Mouse (Mus musculus) liver, embryonic 13.5 days (tissue): ENCODE data around the gene Fancd2os. TPM values are rescaled to one million over a fixed set of nuclear protein-coding genes. Genes with fewer than 3 reads are reported as not detected.

Experiments
- ATAC-seq: fragments of 200-750 bp; cut with Nextera tagmentation; 2 replicates; pipeline ENCODE4 v1.8.0; 2017; ENCODE audit warnings: low read depth, mild to moderate bottlenecking, moderate number of reproducible peaks, moderate library complexity
- DNase-seq: peaks from one replicate; pipeline ENCODE4 v3.0.0; 2022
- H3K27ac ChIP-seq: fragments of 300-500 bp; sonication (generic); 2 replicates; pipeline ENCODE4 v1.5.1; 2015; ENCODE audit warnings: moderate library complexity, mild to moderate bottlenecking, inconsistent platforms
- H3K27me3 ChIP-seq: fragments of 300-500 bp; sonication (generic); 2 replicates; pipeline ENCODE4 v1.6.1; 2015; ENCODE audit warnings: mild to moderate bottlenecking, inconsistent platforms
- H3K36me3 ChIP-seq: fragments of 300-500 bp; sonication (generic); 2 replicates; pipeline ENCODE4 v1.6.1; 2015; ENCODE audit warnings: mild to moderate bottlenecking, inconsistent platforms
- H3K4me1 ChIP-seq: fragments of 300-500 bp; sonication (generic); replicated peaks from 2 replicates; pipeline ENCODE4 v1.6.1; 2015; ENCODE audit warnings: inconsistent platforms
- H3K4me2 ChIP-seq: fragments of 300-500 bp; sonication (generic); 2 replicates; pipeline ENCODE4 v1.6.1; 2015; ENCODE audit warnings: inconsistent platforms, mild to moderate bottlenecking, moderate library complexity
- H3K4me3 ChIP-seq: fragments of 300-500 bp; sonication (generic); replicated peaks from 2 replicates; pipeline ENCODE4 v1.5.1; 2015; ENCODE audit warnings: mild to moderate bottlenecking, inconsistent platforms
- H3K9ac ChIP-seq: fragments of 300-500 bp; sonication (generic); 2 replicates; pipeline ENCODE4 v1.6.1; 2015; ENCODE audit warnings: mild to moderate bottlenecking, inconsistent platforms
- H3K9me3 ChIP-seq: fragments of 300-500 bp; sonication (generic); replicated peaks from 2 replicates; pipeline ENCODE4 v1.6.1; 2016; ENCODE audit warnings: inconsistent platforms
- WGBS: fragments of 180-500 bp; shearing (Covaris S2); methylation state at CpG from one replicate; pipeline ENCODE4 v1.1.7; 2015; ENCODE audit not compliant: insufficient replicate concordance; 5-methylcytosine and 5-hydroxymethylcytosine counted together
- polyA plus RNA-seq: library from polyadenylated mRNA; unstranded; fragments of >200 nt; fragmentation: Nextera tagmentation; extraction: Ambion mirVana; gene quantifications from 2 replicates; pipeline ENCODE4 v1.2.1, GENCODE M21; 2015

Gene Fancd2os
- polyA plus RNA-seq, 1 experiment from 2014 or later, result 0.09 TPM

DNA sequence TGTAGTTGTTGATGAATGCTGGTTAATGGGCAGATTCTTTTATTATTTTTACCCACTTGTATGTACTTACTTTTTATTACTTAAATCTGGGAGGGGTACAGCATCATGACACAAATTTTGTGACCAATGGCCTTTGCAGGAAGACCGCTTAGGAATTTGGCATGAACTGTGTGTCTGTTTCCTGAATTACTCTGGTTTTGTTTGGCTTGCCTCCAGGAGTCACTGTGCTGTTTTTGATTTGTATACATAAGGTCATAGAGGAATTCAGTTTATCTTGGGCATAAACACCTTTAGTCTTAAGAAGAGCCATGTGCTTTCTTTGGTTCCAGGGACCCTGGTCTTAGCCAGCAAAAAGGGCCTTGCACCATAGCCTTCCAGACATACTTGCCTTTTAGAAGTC, 36.0 kb downstream of the Fancd2os start:
- 88% methylated on average over 1 of the region's 1 CpGs for WGBS
- H3K27me3 ChIP-seq, result no peaks in the 10 kb centered on the region
- H3K9me3 ChIP-seq, result no peaks in the 10 kb centered on the region
- H3K4me3 ChIP-seq, result no peak overlapping the region
- H3K4me1 ChIP-seq, result no peaks in the 10 kb centered on the region
- no peak for DNase-seq
- no peak for ATAC-seq
- no peak overlapping the region for H3K4me2 ChIP-seq
- peaks cover 92% of the 10 kb centered on the region for H3K36me3 ChIP-seq
- no peak overlapping the region for H3K27ac ChIP-seq
- H3K9ac ChIP-seq, result no peak overlapping the region

- Histone ChIP-seq H3K9me3 (no peaks in the 10 kb centered on the region), H3K4me2 (no peak overlapping the region), H3K36me3 (peaks cover 80% of the 10 kb centered on the region), H3K4me3 (no peak overlapping the region), H3K4me1 (no peaks in the 10 kb centered on the region), H3K27me3 (no peaks in the 10 kb centered on the region), H3K27ac (no peak overlapping the region), H3K9ac (no peak overlapping the region)
- ATAC-seq (no peak), DNase-seq (no peak)
- WGBS, result 85% methylated on average over 6 of the region's 6 CpGs
Observed at GRCm38 (mm10) chr6:113559736-113560135, 40.8 kb downstream of the Fancd2os start.

Other genes with a start within 250 kb of the Fancd2os start
- 22.6 TPM in 2 replicates for gene Tada3, start 222.8 kb downstream of the Fancd2os start, polyA plus RNA-seq
- gene Arpc4, start 222.6 kb downstream of the Fancd2os start, polyA plus RNA-seq, result 262 and 272 TPM in 2 replicates
- gene Ttll3, start 211.5 kb downstream of the Fancd2os start, polyA plus RNA-seq, result 0.62 and 0.85 TPM in 2 replicates
- gene Rpusd3, start 181.4 kb downstream of the Fancd2os start, polyA plus RNA-seq, result 13.4 and 19.2 TPM in 2 replicates
- gene Cidec, start 165.0 kb downstream of the Fancd2os start, polyA plus RNA-seq, result 0.10 TPM in 1 of 2 replicates, not detected in the other
- 51.8 and 53.3 TPM in 2 replicates for gene Jagn1, start 158.1 kb downstream of the Fancd2os start, polyA plus RNA-seq
- 0.16 and 0.20 TPM in 2 replicates for gene Il17re, start 142.2 kb downstream of the Fancd2os start, polyA plus RNA-seq
- 5.3 and 6.2 TPM in 2 replicates for gene Il17rc, start 129.3 kb downstream of the Fancd2os start, polyA plus RNA-seq
- 7.4 and 8.0 TPM in 2 replicates for gene Creld1, start 117.4 kb downstream of the Fancd2os start, polyA plus RNA-seq
- gene Prrt3, start 98.8 kb downstream of the Fancd2os start, polyA plus RNA-seq, result 0.07 TPM in 2 replicates
- 47.5 and 54.9 TPM in 2 replicates for gene Emc3, start 69.1 kb downstream of the Fancd2os start, polyA plus RNA-seq
- gene Fancd2, start 69.0 kb downstream of the Fancd2os start, polyA plus RNA-seq, result 9.7 and 11.0 TPM in 2 replicates
- gene Brk1, start 4.1 kb upstream of the Fancd2os start, polyA plus RNA-seq, result 101 and 104 TPM in 2 replicates
- 7.8 and 9.4 TPM in 2 replicates for gene Vhl, start 23.2 kb upstream of the Fancd2os start, polyA plus RNA-seq
- gene Irak2, start 37.8 kb upstream of the Fancd2os start, polyA plus RNA-seq, result 12.1 and 14.9 TPM in 2 replicates
- 0.94 and 1.0 TPM in 2 replicates for gene Tatdn2, start 96.3 kb upstream of the Fancd2os start, polyA plus RNA-seq
- gene Ghrl, start 119.2 kb upstream of the Fancd2os start, polyA plus RNA-seq, result not detected in 2 replicates
- gene Sec13, start 140.0 kb upstream of the Fancd2os start, polyA plus RNA-seq, result 147 and 150 TPM in 2 replicates